Mouse (Mus musculus) intestine, embryonic 15.5 days (tissue): ENCODE measurements around the gene Tprgl. TPM values are rescaled to one million over a fixed set of nuclear protein-coding genes. Genes with fewer than 3 reads are reported as not detected.

ENCODE experiments used
- ATAC-seq: fragments of 200-750 bp; cut with Nextera tagmentation; 2 replicates; pipeline ENCODE4 v1.8.0; 2017; ENCODE audit warnings: moderate TSS enrichment, moderate library complexity
- H3K27ac ChIP-seq: fragments of 300-500 bp; sonication (generic); 2 replicates; pipeline ENCODE4 v1.5.1; 2015; ENCODE audit warnings: mild to moderate bottlenecking, inconsistent platforms
- H3K27me3 ChIP-seq: fragments of 300-500 bp; sonication (generic); replicated peaks from 2 replicates; pipeline ENCODE4 v1.6.1; 2015; ENCODE audit warnings: inconsistent platforms
- H3K36me3 ChIP-seq: fragments of 300-500 bp; sonication (generic); 2 replicates; pipeline ENCODE4 v1.6.1; 2015; ENCODE audit warnings: inconsistent platforms
- H3K4me1 ChIP-seq: fragments of 300-500 bp; sonication (generic); replicated peaks from 2 replicates; pipeline ENCODE4 v1.6.1; 2015; ENCODE audit warnings: inconsistent platforms
- H3K4me2 ChIP-seq: fragments of 300-500 bp; sonication (generic); replicated peaks from 2 replicates; pipeline ENCODE4 v1.6.1; 2015; ENCODE audit warnings: mild to moderate bottlenecking, inconsistent platforms
- H3K4me3 ChIP-seq: fragments of 300-500 bp; sonication (generic); replicated peaks from 2 replicates; pipeline ENCODE4 v1.5.1; 2015; ENCODE audit warnings: inconsistent platforms
- H3K9ac ChIP-seq: fragments of 300-500 bp; sonication (generic); 2 replicates; pipeline ENCODE4 v1.6.1; 2015; ENCODE audit warnings: inconsistent platforms
- H3K9me3 ChIP-seq: fragments of 300-500 bp; sonication (generic); 2 replicates; pipeline ENCODE4 v1.6.1; 2016; ENCODE audit warnings: inconsistent platforms
- WGBS: fragments of 180-500 bp; shearing (Covaris S2); methylation state at CpG from one replicate; pipeline ENCODE4 v1.1.7; 2015; 5-methylcytosine and 5-hydroxymethylcytosine counted together
- polyA plus RNA-seq: library from polyadenylated mRNA; unstranded; fragments of >200 nt; fragmentation: Nextera tagmentation; extraction: Ambion mirVana; gene quantifications from 2 replicates; pipeline ENCODE4 v1.2.1, GENCODE M21; 2015

Gene Tprgl
- 102 and 110 TPM in 2 replicates for polyA plus RNA-seq

DNA sequence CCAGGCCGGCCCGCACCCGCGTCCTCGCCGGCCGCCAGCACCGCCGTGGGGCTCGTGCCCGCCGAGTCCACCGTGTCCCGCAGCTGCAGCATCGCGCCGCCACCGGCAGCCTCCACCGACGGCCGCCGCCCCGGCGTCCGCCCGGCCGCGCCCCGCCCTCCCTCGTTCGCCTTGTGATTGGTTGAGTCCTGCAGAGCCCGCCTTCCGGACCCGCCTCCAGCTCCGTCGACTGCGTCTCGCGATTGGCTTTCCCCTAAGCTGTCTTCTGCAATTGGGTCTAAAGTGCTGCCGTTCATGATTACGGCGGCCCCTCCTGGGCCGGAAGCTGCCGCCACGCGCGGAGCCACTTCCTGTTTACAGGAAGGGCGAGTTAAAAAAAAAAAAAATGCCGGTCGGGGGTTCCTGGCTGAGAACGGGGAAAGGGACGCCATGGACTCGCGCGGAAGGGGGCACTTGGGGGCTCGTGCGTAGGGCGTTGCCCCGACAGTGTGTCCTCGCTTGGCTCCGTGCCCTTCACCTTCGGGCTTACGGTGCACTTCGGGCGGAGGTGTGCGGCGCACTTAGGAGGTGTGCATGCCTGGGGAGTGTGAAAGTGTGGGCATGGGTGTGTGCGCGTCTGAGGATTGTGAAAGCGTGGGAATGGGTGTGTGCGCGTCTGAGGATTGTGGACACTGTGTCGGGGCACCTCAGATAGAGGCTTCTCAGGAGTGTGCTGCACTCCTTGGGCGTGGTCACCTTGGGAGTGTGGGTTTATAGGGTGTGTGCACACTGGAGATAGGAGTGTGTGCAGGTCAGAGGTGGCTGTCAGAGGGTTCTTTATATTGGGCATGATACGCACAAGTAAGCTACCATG is at the start of gene Tprgl:
Gene Tprgl (minus strand): TSS at position 129 of the 853 bp plus-strand sequence.
- Histone ChIP-seq H3K36me3 (peaks cover 19% of the 10 kb centered on the region), H3K27ac (peak within 1 kb of the TSS; percentile 72), H3K4me3 (peak within 1 kb of the TSS; percentile 98), H3K27me3 (no peaks in the 10 kb centered on the region), H3K9ac (peak within 1 kb of the TSS; percentile 71), H3K4me2 (peak within 1 kb of the TSS; percentile 87), H3K9me3 (no peaks in the 10 kb centered on the region), H3K4me1 (peaks cover 11% of the 10 kb centered on the region)
- under 1% methylated on average over 66 of the region's 75 CpGs for WGBS
- peak; percentile 97 for ATAC-seq

DNA sequence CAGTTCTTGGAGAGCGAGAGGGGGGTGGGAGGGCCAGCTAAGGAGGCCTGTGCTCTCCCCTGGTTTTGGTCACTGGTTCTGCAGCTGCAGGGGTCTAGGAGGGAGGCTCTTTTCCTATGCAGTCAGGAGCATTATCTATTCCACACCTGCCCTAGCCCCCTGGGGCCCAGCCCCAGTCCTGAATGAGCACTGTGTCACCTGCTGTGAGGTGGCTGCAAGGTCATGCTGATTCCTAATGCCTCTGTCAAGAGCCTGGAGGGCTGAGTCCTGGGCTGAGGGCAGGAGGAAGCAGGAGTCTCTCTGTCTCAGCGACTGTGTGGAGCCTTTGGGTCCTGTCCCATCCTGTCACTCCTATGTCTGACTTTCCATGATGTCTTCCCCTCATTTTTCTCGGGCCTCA is 49.4 kb upstream of the Tprgl start:
- Histone ChIP-seq H3K36me3 (no peaks in the 10 kb centered on the region), H3K9me3 (no peaks in the 10 kb centered on the region), H3K4me1 (peaks cover 16% of the 10 kb centered on the region; the same call in 1 of the 2 replicates), H3K27ac (no peak overlapping the region), H3K4me2 (no peak overlapping the region), H3K27me3 (no peaks in the 10 kb centered on the region), H3K4me3 (no peak overlapping the region), H3K9ac (no peak overlapping the region)
- 16% methylated on average over 3 of the region's 3 CpGs for WGBS
- no peak for ATAC-seq

- Histone ChIP-seq H3K4me2 (no peak overlapping the region), H3K4me3 (no peak overlapping the region), H3K27me3 (no peaks in the 10 kb centered on the region), H3K9ac (no peak overlapping the region), H3K36me3 (no peaks in the 10 kb centered on the region), H3K27ac (no peak overlapping the region), H3K9me3 (no peaks in the 10 kb centered on the region), H3K4me1 (peaks cover 18% of the 10 kb centered on the region; the same call in 1 of the 2 replicates)
- ATAC-seq: no peak
- 72% methylated on average over 6 of the region's 6 CpGs for WGBS
These were observed 48.6 kb upstream of the Tprgl start for GRCm38 (mm10) chr4:154209054-154209453.

- no peaks in the 10 kb centered on the region for H3K36me3 ChIP-seq
- no peak overlapping the region for H3K27ac ChIP-seq
- H3K9ac ChIP-seq: no peak overlapping the region
- H3K4me2 ChIP-seq: no peak overlapping the region
- no peaks in the 10 kb centered on the region for H3K9me3 ChIP-seq
- ATAC-seq: peak; percentile 52; the same call in 1 of the 2 replicates
- no peaks in the 10 kb centered on the region for H3K27me3 ChIP-seq
- H3K4me3 ChIP-seq: no peak overlapping the region
- 11% methylated on average over 5 of the region's 5 CpGs for WGBS
- H3K4me1 ChIP-seq: peaks cover 10% of the 10 kb centered on the region; the same call in 1 of the 2 replicates
These were observed 46.8 kb upstream of the Tprgl start for GRCm38 (mm10) chr4:154207261-154207660.

DNA sequence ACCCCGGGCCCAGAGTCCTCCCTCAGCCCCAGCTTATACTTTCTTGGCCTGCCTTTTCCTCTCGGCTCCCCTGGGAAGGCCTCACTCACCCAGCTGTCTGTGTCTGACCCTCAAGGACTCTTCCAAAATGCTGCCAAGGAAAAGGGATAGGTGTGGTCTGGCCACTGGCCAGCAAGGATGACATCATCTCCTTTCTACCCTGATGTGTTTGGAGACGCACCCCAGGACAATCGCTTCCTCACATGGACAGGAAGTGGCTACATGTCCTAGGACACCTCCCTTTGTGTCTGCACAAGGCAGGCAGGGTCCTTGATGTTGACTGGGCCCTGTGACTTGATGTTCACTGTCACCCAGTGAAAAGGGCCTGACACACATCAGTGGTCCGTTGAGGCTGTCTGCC is 44.9 kb upstream of the Tprgl start:
- Histone ChIP-seq H3K27ac (no peak overlapping the region), H3K9me3 (no peaks in the 10 kb centered on the region), H3K4me3 (no peak overlapping the region), H3K4me2 (no peak overlapping the region), H3K9ac (no peak overlapping the region), H3K27me3 (no peaks in the 10 kb centered on the region), H3K36me3 (no peaks in the 10 kb centered on the region), H3K4me1 (peaks cover 10% of the 10 kb centered on the region; the same call in 1 of the 2 replicates)
- no peak for ATAC-seq
- 51% methylated on average over 5 of the region's 5 CpGs for WGBS

DNA sequence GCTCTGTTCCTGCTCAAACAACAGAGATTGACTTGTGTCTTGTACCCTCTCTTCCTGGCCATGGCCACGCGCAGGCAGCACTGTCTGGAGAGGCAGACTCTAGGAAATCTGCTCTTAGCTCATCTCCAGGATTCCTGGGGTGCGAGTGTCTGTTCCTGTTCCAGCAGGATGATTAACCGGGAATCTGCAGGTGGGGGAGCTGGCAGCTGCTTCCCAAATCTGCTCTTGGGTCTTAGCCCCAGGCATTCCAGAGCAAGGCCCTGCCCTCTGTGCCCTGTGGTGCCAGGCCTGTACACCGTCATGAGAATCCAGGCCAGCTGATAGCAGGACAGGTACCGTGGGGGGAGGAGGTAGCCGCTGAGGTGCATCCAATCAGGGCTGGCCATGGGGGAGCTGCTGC is 44.1 kb upstream of the Tprgl start:
- Histone ChIP-seq H3K36me3 (no peaks in the 10 kb centered on the region), H3K9ac (no peak overlapping the region), H3K9me3 (no peaks in the 10 kb centered on the region), H3K27ac (no peak overlapping the region), H3K4me1 (peaks cover 10% of the 10 kb centered on the region; the same call in 1 of the 2 replicates), H3K27me3 (no peaks in the 10 kb centered on the region), H3K4me2 (no peak overlapping the region), H3K4me3 (no peak overlapping the region)
- no peak for ATAC-seq
- WGBS: 67% methylated on average over 7 of the region's 7 CpGs

DNA sequence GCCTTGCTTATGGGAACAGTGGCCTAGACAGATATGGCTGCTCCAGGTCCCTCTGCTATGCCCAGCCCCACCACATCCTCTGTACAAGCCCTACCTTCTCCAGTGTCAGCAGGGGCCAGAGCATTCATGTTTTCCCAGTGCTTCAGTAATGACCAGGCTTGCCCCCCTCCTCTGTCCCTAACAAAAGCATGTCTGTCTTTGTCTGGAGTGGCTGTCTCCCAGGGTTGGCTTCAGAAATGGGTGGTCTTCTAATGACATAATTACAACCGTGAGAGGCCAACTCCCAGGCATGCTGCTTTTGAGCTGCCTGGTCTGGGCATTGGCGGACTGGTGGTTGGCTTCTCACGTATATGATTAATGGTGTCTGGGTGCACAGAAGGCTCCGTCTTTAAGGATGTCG is 41.0 kb upstream of the Tprgl start:
- Histone ChIP-seq H3K36me3 (no peaks in the 10 kb centered on the region), H3K27ac (no peak overlapping the region), H3K9ac (no peak overlapping the region), H3K4me2 (no peak overlapping the region), H3K9me3 (no peaks in the 10 kb centered on the region), H3K4me3 (no peak overlapping the region), H3K27me3 (no peaks in the 10 kb centered on the region), H3K4me1 (peaks cover 10% of the 10 kb centered on the region; the same call in 1 of the 2 replicates)
- 71% methylated on average over 5 of the region's 5 CpGs for WGBS
- no peak for ATAC-seq

- ATAC-seq: no peak
- no peaks in the 10 kb centered on the region for H3K27me3 ChIP-seq
- whole genome bisulfite sequencing: 61% methylated on average over 7 of the region's 7 CpGs
- no peaks in the 10 kb centered on the region for H3K36me3 ChIP-seq
- H3K4me1 ChIP-seq: no peaks in the 10 kb centered on the region
- H3K4me2 ChIP-seq: no peak overlapping the region
- no peaks in the 10 kb centered on the region for H3K9me3 ChIP-seq
- H3K4me3 ChIP-seq: no peak overlapping the region
- H3K27ac ChIP-seq: no peak overlapping the region
- no peak overlapping the region for H3K9ac ChIP-seq
These were observed 38.0 kb upstream of the Tprgl start for GRCm38 (mm10) chr4:154198377-154198961.

- Histone ChIP-seq H3K36me3 (no peaks in the 10 kb centered on the region), H3K4me3 (no peak overlapping the region), H3K27me3 (no peaks in the 10 kb centered on the region), H3K9ac (no peak overlapping the region), H3K4me2 (no peak overlapping the region), H3K4me1 (no peaks in the 10 kb centered on the region), H3K9me3 (no peaks in the 10 kb centered on the region), H3K27ac (no peak overlapping the region)
- WGBS: 72% methylated on average over 6 of the region's 6 CpGs
- no peak for ATAC-seq
These were observed 37.5 kb upstream of the Tprgl start for GRCm38 (mm10) chr4:154197961-154198360.

DNA sequence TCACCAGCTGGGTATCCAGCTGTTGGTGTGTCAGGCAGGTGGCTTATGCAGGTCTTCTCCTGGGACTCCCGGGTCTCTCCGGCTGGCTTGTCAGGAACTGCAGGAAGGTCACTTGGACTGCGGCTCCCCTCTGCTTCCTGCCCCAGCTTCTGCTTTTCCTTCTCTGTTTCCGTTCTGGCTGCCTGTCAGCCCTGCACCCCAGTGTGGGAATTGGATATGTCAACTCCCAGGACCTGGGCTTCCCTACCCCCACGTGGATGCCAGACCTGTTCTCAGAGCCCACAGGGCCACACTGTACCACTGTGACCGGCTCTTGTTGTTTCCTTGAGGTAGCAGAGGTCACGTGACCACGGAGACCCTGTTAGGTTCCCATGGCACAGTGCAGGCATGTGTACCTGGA is 28.5 kb upstream of the Tprgl start:
- Histone ChIP-seq H3K36me3 (no peaks in the 10 kb centered on the region), H3K9me3 (no peaks in the 10 kb centered on the region), H3K4me2 (no peak overlapping the region), H3K4me1 (no peaks in the 10 kb centered on the region), H3K9ac (no peak overlapping the region), H3K27ac (no peak overlapping the region), H3K4me3 (no peak overlapping the region), H3K27me3 (no peaks in the 10 kb centered on the region)
- ATAC-seq: no peak
- 61% methylated on average over 8 of the region's 8 CpGs for WGBS

DNA sequence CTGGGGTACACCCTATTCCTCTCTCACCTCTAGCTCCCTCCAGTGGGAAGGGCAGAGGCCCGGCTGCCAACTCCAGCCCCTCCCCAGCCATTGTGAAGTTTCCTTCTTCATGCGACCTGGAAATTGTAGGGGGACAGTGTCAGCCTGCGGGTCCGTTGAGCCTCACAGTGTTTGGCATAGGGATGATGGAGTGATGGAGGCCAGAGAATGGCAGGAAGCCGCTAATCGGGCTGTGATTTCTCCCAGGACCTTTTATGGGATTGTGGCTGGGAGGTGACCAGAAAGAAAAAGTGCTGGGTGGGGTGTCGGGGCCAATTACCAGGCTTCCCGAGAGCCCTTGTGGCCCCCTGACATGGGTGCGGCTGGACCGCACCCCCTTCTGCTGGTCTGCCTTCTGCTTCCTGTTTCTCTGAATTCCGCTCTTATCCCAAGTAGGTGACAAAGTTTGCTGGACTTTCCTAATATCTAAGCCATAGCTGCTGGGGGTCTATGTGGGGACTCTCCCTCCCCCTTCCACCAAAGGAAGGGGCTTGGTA is 25.6 kb upstream of the Tprgl start:
- ATAC-seq: no peak

GRCm38 (mm10) chr4:154185001-154185400 is 24.5 kb upstream of the Tprgl start:
- 77% methylated on average over 5 of the region's 5 CpGs for WGBS
- no peak for ATAC-seq
- Histone ChIP-seq H3K27ac (no peak overlapping the region), H3K4me1 (no peaks in the 10 kb centered on the region), H3K4me2 (no peak overlapping the region), H3K9me3 (no peaks in the 10 kb centered on the region), H3K4me3 (no peak overlapping the region), H3K9ac (no peak overlapping the region), H3K27me3 (no peaks in the 10 kb centered on the region), H3K36me3 (no peaks in the 10 kb centered on the region)

More for the DNA sequence above, 25.6 kb upstream of the Tprgl start:
- Histone ChIP-seq H3K4me1 (no peaks in the 10 kb centered on the region), H3K9me3 (no peaks in the 10 kb centered on the region), H3K4me2 (no peak overlapping the region), H3K36me3 (no peaks in the 10 kb centered on the region), H3K27me3 (no peaks in the 10 kb centered on the region), H3K27ac (no peak overlapping the region), H3K9ac (no peak overlapping the region), H3K4me3 (no peak overlapping the region)
- 57% methylated on average over 11 of the region's 11 CpGs for WGBS
